Mouse (Mus musculus) spleen, adult 2 months (tissue): Measurements from ENCODE around the gene Cxcr5.
A peak's percentile ranks its signal among the peaks of the same experiment; 100 is the strongest.

Source experiments
- CTCF ChIP-seq: fragments of 200-500 bp; IDR thresholded peaks from 2 replicates; pipeline ENCODE4 v1.5.1; 2011; ENCODE audit warnings: mild to moderate bottlenecking, inconsistent platforms; ENCODE audit not compliant: insufficient read depth, insufficient read length, insufficient replicate concordance; ENCODE audit errors: extremely low read depth
- POLR2A ChIP-seq: fragments of 200-500 bp; IDR thresholded peaks from 2 replicates; pipeline ENCODE4 v1.6.1; 2011; ENCODE audit warnings: low read depth, low read length, inconsistent platforms

GRCm38 (mm10) chr9:44482552-44482951 lies 79.1 kb downstream of the Cxcr5 start, which contains the start of gene Bcl9l:
- peak; percentile 70 for TF ChIP-seq POLR2A
- peak; percentile 45; the same call in 1 of the 2 replicates for TF ChIP-seq CTCF
